Mouse (Mus musculus) hindbrain, postnatal 0 days (tissue): Measurements from ENCODE around the gene Ctcfl. TPM values are rescaled to one million over a fixed set of nuclear protein-coding genes. Genes with fewer than 3 reads are reported as not detected.

Experiments
- ATAC-seq: fragments of 200-750 bp; cut with Nextera tagmentation; 2 replicates; pipeline ENCODE4 v1.8.0; 2017; ENCODE audit warnings: mild to moderate bottlenecking, moderate TSS enrichment, moderate library complexity
- DNase-seq: peaks from one replicate; pipeline ENCODE4 v3.0.0-alpha.2; 2015; ENCODE audit warnings: low spot score
- H3K27ac ChIP-seq: fragments of 300-500 bp; sonication (generic); 2 replicates; pipeline ENCODE4 v1.5.1; 2014; ENCODE audit warnings: mild to moderate bottlenecking
- H3K27me3 ChIP-seq: fragments of 300-500 bp; sonication (generic); 2 replicates; pipeline ENCODE4 v1.6.1; 2014; ENCODE audit warnings: low read length, mixed read lengths; ENCODE audit not compliant: insufficient read depth
- H3K36me3 ChIP-seq: fragments of 300-500 bp; sonication (generic); 2 replicates; pipeline ENCODE4 v1.6.1; 2014; ENCODE audit warnings: low read length, mixed read lengths; ENCODE audit not compliant: insufficient read depth
- H3K4me1 ChIP-seq: fragments of 300-500 bp; sonication (generic); 2 replicates; pipeline ENCODE4 v1.6.1; 2014; ENCODE audit warnings: antibody characterized with exemption, low read length, mixed read lengths; ENCODE audit not compliant: insufficient read depth
- H3K4me2 ChIP-seq: fragments of 300-500 bp; sonication (generic); 2 replicates; pipeline ENCODE4 v1.6.1; 2014; ENCODE audit warnings: low read depth, mild to moderate bottlenecking, low read length, moderate library complexity, mixed read lengths
- H3K4me3 ChIP-seq: fragments of 300-500 bp; sonication (generic); 2 replicates; pipeline ENCODE4 v1.5.1; 2014; ENCODE audit warnings: low read length
- H3K9ac ChIP-seq: fragments of 300-500 bp; sonication (generic); replicated peaks from 2 replicates; pipeline ENCODE4 v1.6.1; 2014; ENCODE audit warnings: mild to moderate bottlenecking, low read length, moderate library complexity, mixed read lengths
- H3K9me3 ChIP-seq: fragments of 300-500 bp; sonication (generic); 2 replicates; pipeline ENCODE4 v1.6.1; 2016; ENCODE audit warnings: low read length, mixed read lengths
- CTCF ChIP-seq: IDR thresholded peaks from 2 replicates; pipeline ENCODE4 v1.5.1; 2016; ENCODE audit warnings: antibody characterized with exemption, control low read depth, low read depth
- WGBS: fragments of 180-500 bp; shearing (Covaris S2); extraction: QIAGEN DNeasy Blood & Tissue Kit; methylation state at CpG from one replicate; pipeline ENCODE4 v1.1.7; 2014; 5-methylcytosine and 5-hydroxymethylcytosine counted together
- polyA plus RNA-seq: library from polyadenylated mRNA; unstranded; fragments of >200 nt; fragmentation: Nextera tagmentation; extraction: Ambion mirVana; gene quantifications from 2 replicates; pipeline ENCODE4 v1.2.1, GENCODE M21; 2015
- total RNA-seq: library from RNA; depleted of rRNA; stranded (reverse); fragments of >200 nt; gene quantifications from 2 replicates; pipeline ENCODE4 v1.2.3, GENCODE M21; 2014; rRNA removed

Ctcfl gene
- total RNA-seq (not detected in 2 replicates), polyA plus RNA-seq (not detected in 2 replicates)

DNA sequence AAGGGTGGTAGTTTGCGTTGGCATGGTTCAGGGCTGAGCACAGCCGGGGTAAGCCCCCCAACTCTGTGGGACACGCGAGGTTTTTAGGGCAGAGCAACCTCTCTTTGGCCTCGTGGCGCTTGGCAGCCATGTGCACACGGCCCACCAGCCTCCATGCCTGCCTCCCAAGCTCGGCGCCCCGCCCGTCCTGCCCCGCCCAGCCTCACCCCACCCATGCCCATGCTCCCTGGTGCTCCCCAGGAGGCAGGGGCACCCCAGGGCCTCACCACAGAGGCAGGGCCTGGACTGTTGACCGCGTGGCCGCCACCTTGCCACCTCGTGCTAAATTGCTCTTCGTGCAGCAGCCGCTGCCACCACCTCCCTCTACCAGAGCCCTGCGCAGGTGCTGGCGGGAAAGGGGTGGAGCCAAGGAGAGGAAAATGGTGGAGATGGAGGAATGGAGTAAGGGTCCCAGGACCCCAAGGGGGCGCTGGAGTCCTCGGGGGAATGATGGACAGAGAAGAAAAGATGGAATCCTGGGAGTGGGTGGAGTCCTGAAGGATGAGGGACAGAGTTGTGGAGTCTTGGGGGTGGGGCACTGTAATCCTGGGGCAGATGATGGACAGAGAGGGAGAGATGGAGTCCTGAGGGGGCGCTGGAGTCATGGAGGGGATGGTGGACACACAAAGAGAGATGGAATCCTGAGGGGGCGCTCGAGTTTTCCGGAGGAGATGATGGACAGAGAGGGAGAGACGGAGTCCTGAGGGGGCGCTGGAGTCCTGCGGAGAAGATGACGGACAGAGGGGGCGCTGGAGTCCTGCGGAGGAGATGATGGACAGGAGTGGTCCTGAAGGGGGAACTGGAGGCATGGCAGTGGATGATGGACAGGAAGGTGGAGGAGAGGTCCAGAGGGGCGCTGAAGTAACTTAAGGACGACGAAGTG lies at the start of gene Ctcfl:
Gene Ctcfl (minus strand): TSS at position 503 of the 922 bp plus-strand sequence.
- Histone ChIP-seq H3K27ac (no peak within 1 kb of the TSS), H3K9me3 (no peaks in the 10 kb centered on the region), H3K27me3 (no peaks in the 10 kb centered on the region), H3K4me1 (no peaks in the 10 kb centered on the region), H3K36me3 (no peaks in the 10 kb centered on the region), H3K4me2 (no peak within 1 kb of the TSS), H3K9ac (no peak within 1 kb of the TSS), H3K4me3 (no peak within 1 kb of the TSS)
- 91% methylated on average over 35 of the region's 35 CpGs for WGBS
- TF ChIP-seq CTCF, result no peak
- no peak for DNase-seq
- ATAC-seq, result no peak

DNA sequence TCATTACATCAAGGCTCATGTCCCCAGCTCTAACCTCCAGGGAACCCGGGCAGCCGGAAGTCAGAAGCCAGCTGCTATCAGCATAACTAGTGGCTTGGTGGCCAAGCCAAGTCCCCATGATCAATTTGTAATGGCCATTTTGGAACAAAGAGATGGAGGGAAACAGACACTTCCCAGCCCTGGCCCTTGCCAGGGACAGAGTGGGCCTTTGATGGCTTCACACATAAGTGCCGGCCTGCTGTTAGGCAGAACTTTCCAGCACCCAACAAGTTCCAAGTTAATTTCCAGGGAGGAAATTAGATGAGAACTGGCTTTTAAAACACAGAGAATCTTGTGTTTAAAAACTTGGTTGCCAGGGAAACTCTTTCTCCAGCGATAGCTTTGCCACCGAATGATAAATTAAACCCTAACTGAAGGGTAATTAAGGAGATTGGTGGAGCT lies 49.1 kb upstream of the Ctcfl start:
- H3K27ac ChIP-seq, result 0 out of 2 replicates have a peak overlapping the region, but pooled peaks have one; percentile 5
- H3K9me3 ChIP-seq, result no peaks in the 10 kb centered on the region
- ATAC-seq (peak; percentile 38; the same call in 1 of the 2 replicates), DNase-seq (peak; percentile 62)
- no peaks in the 10 kb centered on the region for H3K27me3 ChIP-seq
- 21% methylated on average over 5 of the region's 5 CpGs for WGBS
- no peaks in the 10 kb centered on the region; the same call in 1 of the 2 replicates for H3K4me1 ChIP-seq
- H3K9ac ChIP-seq, result no peak overlapping the region
- H3K4me3 ChIP-seq, result no peak overlapping the region
- no peak overlapping the region for H3K4me2 ChIP-seq
- no peak for TF ChIP-seq CTCF
- no peaks in the 10 kb centered on the region for H3K36me3 ChIP-seq

DNA sequence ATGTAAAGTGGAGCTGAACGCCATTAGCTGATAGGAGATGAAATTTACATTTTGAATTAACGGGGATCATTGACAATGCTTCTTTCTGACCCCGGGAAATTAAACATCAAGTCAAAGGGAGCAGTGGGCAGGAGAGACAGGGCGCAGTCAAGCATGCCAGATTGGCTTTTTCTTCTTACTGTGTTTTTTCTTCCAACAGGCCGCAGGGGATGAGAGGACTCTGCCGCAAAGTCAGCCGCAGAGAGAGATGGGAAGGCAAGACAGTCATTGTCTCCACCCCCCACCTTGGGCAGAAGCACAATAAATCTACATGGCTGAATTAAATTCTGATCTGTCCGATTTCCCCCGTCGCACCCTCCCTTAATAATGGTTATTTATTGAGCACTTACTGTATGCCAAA lies 46.0 kb upstream of the Ctcfl start:
- TF ChIP-seq CTCF, result no peak
- Histone ChIP-seq H3K4me3 (no peak overlapping the region), H3K36me3 (no peaks in the 10 kb centered on the region), H3K9me3 (no peaks in the 10 kb centered on the region), H3K4me2 (no peak overlapping the region), H3K4me1 (no peaks in the 10 kb centered on the region; the same call in 1 of the 2 replicates), H3K27ac (no peak overlapping the region), H3K27me3 (no peaks in the 10 kb centered on the region), H3K9ac (no peak overlapping the region)
- ATAC-seq (no peak), DNase-seq (no peak)
- WGBS, result 71% methylated on average over 10 of the region's 10 CpGs

GRCm38 (mm10) chr2:173164946-173165345 lies 45.6 kb upstream of the Ctcfl start:
- Histone ChIP-seq H3K4me1 (no peaks in the 10 kb centered on the region; the same call in 1 of the 2 replicates), H3K9ac (no peak overlapping the region), H3K36me3 (no peaks in the 10 kb centered on the region), H3K27ac (no peak overlapping the region), H3K9me3 (no peaks in the 10 kb centered on the region), H3K4me3 (no peak overlapping the region), H3K4me2 (no peak overlapping the region), H3K27me3 (no peaks in the 10 kb centered on the region)
- DNase-seq (no peak), ATAC-seq (no peak)
- TF ChIP-seq CTCF, result no peak
- WGBS, result 83% methylated on average over 10 of the region's 10 CpGs

DNA sequence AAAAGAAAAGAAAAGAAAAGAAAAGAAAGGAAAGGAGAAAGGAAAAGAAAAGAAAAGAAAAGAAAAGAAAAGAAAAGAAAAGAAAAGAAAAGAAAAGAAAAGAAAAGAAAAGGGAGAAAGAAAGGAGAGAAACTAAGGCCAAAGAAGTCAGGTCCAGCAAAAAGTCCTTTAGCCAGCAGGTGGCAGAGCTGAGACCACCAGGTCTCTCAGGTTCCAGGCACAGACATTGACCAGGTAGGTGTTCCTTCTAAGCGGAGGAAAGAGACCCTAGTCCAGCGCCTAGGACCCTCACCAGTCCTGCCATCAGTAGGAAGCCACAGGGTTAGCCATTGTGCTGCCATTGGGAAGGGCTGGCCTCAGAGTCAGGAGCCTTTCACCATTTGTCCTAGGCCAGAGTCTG lies 45.0 kb upstream of the Ctcfl start:
- Histone ChIP-seq H3K4me1 (no peaks in the 10 kb centered on the region; the same call in 1 of the 2 replicates), H3K9me3 (no peaks in the 10 kb centered on the region), H3K36me3 (no peaks in the 10 kb centered on the region), H3K4me3 (no peak overlapping the region), H3K9ac (no peak overlapping the region), H3K27ac (no peak overlapping the region), H3K27me3 (no peaks in the 10 kb centered on the region), H3K4me2 (no peak overlapping the region)
- TF ChIP-seq CTCF, result peak; percentile 69
- ATAC-seq, result no peak
- no peak for DNase-seq
- 67% methylated on average over 2 of the region's 2 CpGs for WGBS

DNA sequence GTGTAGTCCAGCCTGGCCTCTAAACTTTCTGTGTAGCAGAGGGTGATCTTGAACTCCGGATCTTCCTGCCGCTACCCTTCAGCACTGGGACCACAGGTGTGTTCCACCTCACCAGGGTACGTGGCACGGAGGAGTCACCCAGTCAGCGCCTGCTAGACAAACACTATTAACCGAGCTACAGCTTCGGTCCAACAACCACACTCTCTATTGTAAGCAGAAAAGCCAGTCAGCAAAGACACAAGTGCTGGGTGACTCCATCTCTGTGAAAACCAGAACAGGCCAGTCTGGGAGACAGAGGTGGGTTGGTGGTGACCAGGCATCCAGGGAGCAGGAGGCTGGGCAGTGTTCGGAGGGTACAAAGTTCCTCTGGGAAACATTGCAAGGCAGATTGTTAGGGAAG lies 44.1 kb upstream of the Ctcfl start:
- ATAC-seq, result no peak
- H3K4me3 ChIP-seq, result no peak overlapping the region
- H3K27me3 ChIP-seq, result no peaks in the 10 kb centered on the region
- 86% methylated on average over 8 of the region's 8 CpGs for WGBS
- H3K27ac ChIP-seq, result no peak overlapping the region
- no peak for DNase-seq
- H3K9me3 ChIP-seq, result no peaks in the 10 kb centered on the region
- no peaks in the 10 kb centered on the region; the same call in 1 of the 2 replicates for H3K4me1 ChIP-seq
- TF ChIP-seq CTCF, result no peak
- H3K36me3 ChIP-seq, result no peaks in the 10 kb centered on the region
- H3K4me2 ChIP-seq, result no peak overlapping the region
- no peak overlapping the region for H3K9ac ChIP-seq
